Mouse (Mus musculus) kidney, postnatal 0 days (tissue): ENCODE data around the gene Rnf4. TPM values are rescaled to one million over a fixed set of nuclear protein-coding genes. Genes with fewer than 3 reads are reported as not detected.

Source experiments
- ATAC-seq: fragments of 200-750 bp; cut with Nextera tagmentation; replicated peaks from 2 replicates; pipeline ENCODE4 v1.8.0; 2017; ENCODE audit warnings: low read depth, moderate number of reproducible peaks, moderate TSS enrichment, moderate library complexity; ENCODE audit not compliant: low FRiP score
- DNase-seq: peaks from one replicate; pipeline ENCODE4 v3.0.0-alpha.2; 2016; ENCODE audit warnings: low spot score
- H3K27ac ChIP-seq: fragments of 300-500 bp; sonication (generic); 2 replicates; pipeline ENCODE4 v1.5.1; 2014; ENCODE audit warnings: mild to moderate bottlenecking
- H3K27me3 ChIP-seq: fragments of 300-500 bp; sonication (generic); 2 replicates; pipeline ENCODE4 v1.6.1; 2014; ENCODE audit warnings: low read length, mixed read lengths; ENCODE audit not compliant: insufficient read depth
- H3K36me3 ChIP-seq: fragments of 300-500 bp; sonication (generic); 2 replicates; pipeline ENCODE4 v1.6.1; 2014; ENCODE audit warnings: low read length, mixed read lengths; ENCODE audit not compliant: insufficient read depth
- H3K4me1 ChIP-seq: fragments of 300-500 bp; sonication (generic); replicated peaks from 2 replicates; pipeline ENCODE4 v1.6.1; 2014; ENCODE audit warnings: antibody characterized with exemption, low read length, mixed read lengths; ENCODE audit not compliant: insufficient read depth
- H3K4me2 ChIP-seq: fragments of 300-500 bp; sonication (generic); 2 replicates; pipeline ENCODE4 v1.6.1; 2014; ENCODE audit warnings: mild to moderate bottlenecking, low read length, moderate library complexity, mixed read lengths
- H3K4me3 ChIP-seq: fragments of 300-500 bp; sonication (generic); replicated peaks from 2 replicates; pipeline ENCODE4 v1.5.1; 2014; ENCODE audit warnings: low read depth, low read length
- H3K9ac ChIP-seq: fragments of 300-500 bp; sonication (generic); 2 replicates; pipeline ENCODE4 v1.6.1; 2014; ENCODE audit warnings: low read depth, low read length
- H3K9me3 ChIP-seq: fragments of 300-500 bp; sonication (generic); replicated peaks from 2 replicates; pipeline ENCODE4 v1.6.1; 2016; ENCODE audit warnings: low read length, inconsistent platforms, mixed read lengths
- CTCF ChIP-seq: IDR thresholded peaks from 2 replicates; pipeline ENCODE4 v1.5.1; 2016; ENCODE audit warnings: antibody characterized with exemption, low read depth, mild to moderate bottlenecking, moderate library complexity
- WGBS: fragments of 180-500 bp; shearing (Covaris S2); extraction: QIAGEN DNeasy Blood & Tissue Kit; methylation state at CpG from one replicate; pipeline ENCODE4 v1.1.7; 2014; 5-methylcytosine and 5-hydroxymethylcytosine counted together
- polyA plus RNA-seq: library from polyadenylated mRNA; unstranded; fragments of >200 nt; fragmentation: Nextera tagmentation; extraction: Ambion mirVana; gene quantifications from 2 replicates; pipeline ENCODE4 v1.2.1, GENCODE M21; 2015

The Rnf4 gene
- polyA plus RNA-seq, 1 experiment from 2014 or later = 118 TPM

DNA sequence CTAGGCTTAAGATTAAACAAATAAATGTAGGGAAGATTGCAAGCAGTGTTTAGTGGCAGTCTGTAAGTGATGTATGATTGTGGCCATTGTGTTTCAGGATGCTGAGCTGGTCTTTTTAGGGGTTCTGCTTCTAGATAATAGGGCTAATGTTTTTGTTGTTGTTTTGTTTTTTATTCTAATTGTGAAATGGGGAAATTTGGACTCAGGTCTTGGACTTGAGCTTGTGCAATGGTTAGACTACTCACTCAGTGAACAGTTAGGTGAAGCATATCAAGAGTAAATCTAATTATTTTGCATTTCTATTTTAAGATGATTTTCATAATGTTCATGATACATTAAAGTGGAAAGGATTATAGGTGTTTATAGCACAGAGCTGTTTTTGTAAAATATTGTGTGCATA, 36.5 kb downstream of the Rnf4 start:
- H3K4me1 ChIP-seq = peaks cover 10% of the 10 kb centered on the region; the same call in 1 of the 2 replicates
- no peaks in the 10 kb centered on the region for H3K36me3 ChIP-seq
- H3K27me3 ChIP-seq = no peaks in the 10 kb centered on the region
- H3K4me3 ChIP-seq = no peak overlapping the region
- DNase-seq = no peak
- no peaks in the 10 kb centered on the region for H3K9me3 ChIP-seq
- H3K27ac ChIP-seq = no peak overlapping the region
- TF ChIP-seq CTCF = no peak
- ATAC-seq = no peak
- H3K4me2 ChIP-seq = no peak overlapping the region
- no peak overlapping the region for H3K9ac ChIP-seq

DNA sequence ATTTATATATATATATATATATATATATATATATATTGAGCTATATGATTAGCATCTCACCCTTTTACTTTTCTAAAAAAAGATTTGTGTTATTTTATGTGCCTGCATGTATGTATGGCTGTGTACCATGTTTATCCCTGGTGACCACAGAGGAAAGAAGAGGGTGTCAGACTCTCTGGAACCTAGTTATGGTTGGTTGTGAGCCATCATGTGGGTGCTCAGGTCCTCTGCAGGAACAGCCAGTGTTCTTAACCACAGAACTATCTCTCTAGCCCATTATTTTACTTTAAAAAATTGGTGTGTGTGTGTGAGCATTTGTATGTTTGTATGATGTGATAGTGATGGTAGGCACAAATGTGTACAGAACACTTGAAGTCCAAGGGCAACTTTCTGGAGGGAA, 42.7 kb downstream of the Rnf4 start:
- Histone ChIP-seq H3K27ac (no peak overlapping the region), H3K36me3 (no peaks in the 10 kb centered on the region), H3K27me3 (no peaks in the 10 kb centered on the region), H3K4me3 (no peak overlapping the region), H3K9ac (no peak overlapping the region), H3K4me1 (no peaks in the 10 kb centered on the region), H3K4me2 (no peak overlapping the region), H3K9me3 (no peaks in the 10 kb centered on the region)
- ATAC-seq (no peak), DNase-seq (no peak)
- TF ChIP-seq CTCF = no peak

DNA sequence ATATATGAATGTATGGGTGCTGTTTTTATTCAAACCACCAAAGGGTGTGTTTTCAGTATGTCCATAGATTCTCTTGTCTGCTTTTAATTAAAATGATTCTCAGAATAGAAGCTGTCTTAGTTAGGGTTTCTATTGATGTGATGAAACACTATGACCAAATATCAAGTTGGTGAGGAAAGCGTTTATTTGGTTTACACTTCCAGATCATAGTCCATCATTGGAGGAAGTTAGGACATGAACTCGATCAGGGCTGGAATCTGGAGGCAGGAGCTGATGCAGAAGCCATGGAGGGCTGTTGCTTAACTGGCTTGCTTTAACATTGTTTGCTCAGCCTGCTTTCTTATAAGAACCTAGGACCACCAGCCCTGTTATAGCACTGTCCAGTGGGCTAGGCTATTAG, 45.6 kb downstream of the Rnf4 start:
- 87% methylated on average over 2 of the region's 2 CpGs for WGBS
- no peaks in the 10 kb centered on the region for H3K27me3 ChIP-seq
- H3K36me3 ChIP-seq = no peaks in the 10 kb centered on the region
- no peak for TF ChIP-seq CTCF
- no peak overlapping the region for H3K4me3 ChIP-seq
- H3K9ac ChIP-seq = no peak overlapping the region
- DNase-seq (no peak), ATAC-seq (no peak)
- no peaks in the 10 kb centered on the region for H3K4me1 ChIP-seq
- no peak overlapping the region for H3K27ac ChIP-seq
- H3K9me3 ChIP-seq = peaks cover 7% of the 10 kb centered on the region; the same call in 1 of the 2 replicates
- no peak overlapping the region for H3K4me2 ChIP-seq

DNA sequence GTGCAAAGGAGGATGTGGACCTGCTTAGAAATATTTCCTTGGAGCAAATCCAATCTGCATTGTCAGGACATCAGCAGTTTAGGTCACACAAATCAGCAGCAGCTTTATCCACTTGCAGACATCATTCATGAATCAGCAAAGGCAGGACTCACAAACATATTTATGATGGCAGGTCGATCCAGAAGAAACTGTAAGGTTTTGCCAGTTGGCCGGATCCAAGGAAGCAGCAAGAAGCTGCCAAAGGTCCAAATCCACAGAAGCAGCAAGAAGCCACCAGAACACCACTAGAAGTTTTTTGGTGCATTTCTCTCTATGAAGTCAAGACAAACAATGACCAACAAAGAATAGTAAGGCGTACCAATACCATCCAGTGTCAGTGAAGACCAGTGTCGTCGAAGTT, 49.5 kb downstream of the Rnf4 start:
- no peak for TF ChIP-seq CTCF
- no peaks in the 10 kb centered on the region for H3K27me3 ChIP-seq
- H3K9me3 ChIP-seq = peaks cover 7% of the 10 kb centered on the region; the same call in 1 of the 2 replicates
- ATAC-seq = no peak
- no peak overlapping the region for H3K27ac ChIP-seq
- H3K36me3 ChIP-seq = no peaks in the 10 kb centered on the region
- H3K4me3 ChIP-seq = no peak overlapping the region
- no peak overlapping the region for H3K4me2 ChIP-seq
- H3K4me1 ChIP-seq = no peaks in the 10 kb centered on the region
- 97% methylated on average over 5 of the region's 5 CpGs for WGBS
- no peak overlapping the region for H3K9ac ChIP-seq
- DNase-seq = no peak

DNA sequence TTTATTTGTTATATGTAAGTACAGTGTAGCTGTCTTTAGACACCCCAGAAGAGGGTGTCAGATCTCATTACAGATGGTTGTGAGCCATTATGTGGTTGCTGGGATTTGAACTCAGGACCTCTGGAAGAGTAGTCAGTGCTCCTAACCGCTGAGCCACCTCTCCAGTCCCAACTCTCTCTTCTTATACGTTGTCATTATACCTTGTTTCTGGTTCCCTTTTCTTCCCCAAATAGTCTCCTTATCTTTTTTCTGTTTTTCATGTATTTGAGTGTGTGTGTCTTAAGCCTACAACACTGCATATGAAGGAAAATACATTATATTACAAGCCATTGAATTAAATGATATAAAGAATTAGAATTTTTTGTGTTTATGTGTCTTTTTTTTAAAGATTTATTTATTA, 50.7 kb downstream of the Rnf4 start:
- Histone ChIP-seq H3K9ac (no peak overlapping the region), H3K27ac (no peak overlapping the region), H3K4me1 (no peaks in the 10 kb centered on the region), H3K36me3 (no peaks in the 10 kb centered on the region), H3K9me3 (peaks cover 7% of the 10 kb centered on the region; the same call in 1 of the 2 replicates), H3K4me3 (no peak overlapping the region), H3K4me2 (no peak overlapping the region), H3K27me3 (no peaks in the 10 kb centered on the region)
- 96% methylated on average over 2 of the region's 2 CpGs for WGBS
- no peak for TF ChIP-seq CTCF
- no peak for ATAC-seq
- DNase-seq = no peak

DNA sequence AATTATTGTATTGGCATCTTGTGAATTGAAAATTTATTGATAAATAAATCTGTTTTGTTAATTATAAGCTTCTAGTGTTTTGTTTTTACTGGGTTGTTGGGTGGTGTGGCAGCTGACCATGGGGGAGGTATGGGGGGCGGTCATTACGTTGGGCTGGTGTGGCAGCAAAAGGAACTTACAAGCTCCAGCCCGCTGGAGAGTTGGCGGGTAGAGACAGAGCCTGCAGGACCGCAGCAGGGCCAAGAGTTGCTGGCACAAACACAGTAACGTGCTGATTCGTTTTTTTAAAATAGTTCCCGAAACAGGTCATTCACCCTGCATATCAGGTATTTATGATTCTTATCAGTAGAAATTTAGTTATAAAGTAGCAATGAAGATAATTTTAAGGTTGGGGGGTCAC, 57.2 kb downstream of the Rnf4 start:
- TF ChIP-seq CTCF = no peak
- Histone ChIP-seq H3K4me1 (no peaks in the 10 kb centered on the region), H3K9ac (no peak overlapping the region), H3K36me3 (no peaks in the 10 kb centered on the region), H3K27me3 (no peaks in the 10 kb centered on the region), H3K9me3 (no peaks in the 10 kb centered on the region), H3K4me2 (no peak overlapping the region), H3K27ac (no peak overlapping the region), H3K4me3 (no peak overlapping the region)
- 83% methylated on average over 8 of the region's 8 CpGs for WGBS
- DNase-seq = no peak
- no peak for ATAC-seq

DNA sequence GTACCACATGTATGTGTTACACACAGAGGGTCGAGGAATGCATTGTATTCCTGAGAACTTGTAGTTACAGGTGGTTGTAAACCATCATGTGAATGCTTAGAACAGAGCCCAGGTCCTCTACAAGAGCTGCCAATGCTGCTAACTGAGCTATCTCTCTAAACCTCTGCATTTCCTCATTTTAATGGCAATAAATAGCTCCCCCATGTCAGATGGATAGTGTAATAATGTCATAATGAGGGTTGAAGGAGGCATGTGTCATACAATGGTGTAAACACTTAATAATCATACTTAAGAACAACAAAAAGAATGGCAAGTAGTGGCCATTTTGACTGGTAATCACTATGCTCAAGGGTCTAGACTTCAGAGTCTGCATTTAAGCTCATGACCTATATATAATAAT, 59.3 kb downstream of the Rnf4 start:
- Histone ChIP-seq H3K4me1 (no peaks in the 10 kb centered on the region), H3K36me3 (no peaks in the 10 kb centered on the region), H3K4me2 (no peak overlapping the region), H3K27me3 (no peaks in the 10 kb centered on the region), H3K9ac (no peak overlapping the region), H3K4me3 (no peak overlapping the region), H3K9me3 (no peaks in the 10 kb centered on the region), H3K27ac (no peak overlapping the region)
- no peak for TF ChIP-seq CTCF
- 87% methylated on average over 1 of the region's 1 CpGs for WGBS
- no peak for ATAC-seq
- no peak for DNase-seq
